8 mouse cellular contexts compared by ENCODE assay signal in genomic region chr4:47437365-47438340, GRCm38 (mm10). TPM values are rescaled to one million over a fixed set of nuclear protein-coding genes. Genes with fewer than 3 reads are reported as not detected.
DNase-seq lines count a peak whose midpoint lies in the region; ATAC-seq lines count a peak whose summit lies in the region.

No protein-coding gene starts in this region.

- H3K4me1 ChIP-seq in intestine, embryonic 16.5 days (ENCODE audit: control insufficient read depth, insufficient read depth, low read length), result peaks cover 16% of the 10 kb centered on the region

- peak overlapping the region; percentile 63 for H3K4me3 ChIP-seq in intestine, embryonic 16.5 days (ENCODE audit: low read length)

- H3K4me2 ChIP-seq in intestine, embryonic 16.5 days (ENCODE audit: low read depth, low read length), result peak overlapping the region; percentile 99

- peak overlapping the region; percentile 41 for H3K27ac ChIP-seq in intestine, embryonic 16.5 days (ENCODE audit: low read length)

- peaks cover 5% of the 10 kb centered on the region; the same call in 1 of the 2 replicates for H3K27me3 ChIP-seq in intestine, embryonic 16.5 days (replicated peaks; ENCODE audit: control insufficient read depth, insufficient read depth, low read length)

- intact Hi-C loops in left cerebral cortex, postnatal 25 days (cut with DNase I), result loop anchor here (1.0 to 10.0 kb wide), 4 partner anchors 65 to 970 kb away; no protein-coding TSS in a partner anchor

- WGBS in intestine, embryonic 16.5 days, result under 1% methylated on average over 33 of the region's 33 CpGs

- no peaks in the 10 kb centered on the region for H3K36me3 ChIP-seq in intestine, embryonic 16.5 days (ENCODE audit: control insufficient read depth, insufficient read depth, low read length)

- ATAC-seq in intestine, embryonic 16.5 days, result peak; percentile 81

- peak; percentile 90 for DNase-seq in adrenal gland, postnatal 10 days
- DNase-seq in embryo, embryonic 9.5 days (ENCODE audit: extremely low spot score), result peak; percentile 89
- peak; percentile 79 to 85 for DNase-seq in gastrocnemius, postnatal 4 days (ENCODE audit: low spot score in 2 of 2)
- peak; percentile 90 to 94 for DNase-seq in left cerebral cortex, postnatal 25 days (ENCODE audit: low spot score in 2 of 2)
- DNase-seq in mesoderm, embryonic 11.5 days (ENCODE audit: low read depth, low spot score), result peak; percentile 96
- peak; percentile 83 to 85 for DNase-seq in right cerebral cortex, postnatal 36 days (ENCODE audit: low spot score in 2 of 2)
- peak; percentile 71 to 84 for DNase-seq in urinary bladder, postnatal 4 days (ENCODE audit: low spot score in 2 of 2)

- H3K9me3 ChIP-seq in intestine, embryonic 16.5 days (ENCODE audit: control insufficient read depth, low read length), result no peaks in the 10 kb centered on the region

- H3K9ac ChIP-seq in intestine, embryonic 16.5 days (ENCODE audit: low read depth, low read length), result peak overlapping the region; percentile 76

RNA-seq across cellular contexts. Expression of gene Alg2, which starts 36.5 kb away (rescaled TPM):
- total RNA-seq in adrenal gland, postnatal 10 days (2021), result 10 to 100 TPM; 68.8 to 83.3 TPM
- total RNA-seq in gastrocnemius, postnatal 4 days (2021), result 10 to 100 TPM; 21.7 to 24.9 TPM
- 50.6 and 52.2 TPM in 2 replicates for polyA plus RNA-seq in intestine, embryonic 16.5 days (2015; fragmentation: Nextera tagmentation; extraction: Ambion mirVana)
- 100 to 1,000 TPM; 124 to 126 TPM for total RNA-seq in left cerebral cortex, postnatal 25 days (2021)

RNA-seq across cellular contexts. Expression of gene Sec61b, which starts 36.8 kb away (rescaled TPM):
- total RNA-seq in adrenal gland, postnatal 10 days (2021), result 100 to 1,000 TPM; 149 to 186 TPM
- total RNA-seq in gastrocnemius, postnatal 4 days (2021), result 10 to 100 TPM; 73.0 to 74.5 TPM
- 404 and 418 TPM in 2 replicates for polyA plus RNA-seq in intestine, embryonic 16.5 days (2015; fragmentation: Nextera tagmentation; extraction: Ambion mirVana)
- 10 to 100 TPM; 48.8 to 50.0 TPM for total RNA-seq in left cerebral cortex, postnatal 25 days (2021)

Comparison
In these comparisons a context has a peak if more than half of its experiments do, and no peak if none do; other contexts are left out.
1. Peak in every context shown above with its lines: DNase-seq, ATAC-seq, H3K4me3 ChIP-seq and H3K27ac ChIP-seq.